Mouse (Mus musculus): ENCODE data around the gene Frmd4b. TPM values are rescaled to one million over a fixed set of nuclear protein-coding genes. Genes with fewer than 3 reads are reported as not detected.

The Frmd4b gene
- polyA plus RNA-seq, 1 experiment from 2014 or later = 38.2 TPM

DNA sequence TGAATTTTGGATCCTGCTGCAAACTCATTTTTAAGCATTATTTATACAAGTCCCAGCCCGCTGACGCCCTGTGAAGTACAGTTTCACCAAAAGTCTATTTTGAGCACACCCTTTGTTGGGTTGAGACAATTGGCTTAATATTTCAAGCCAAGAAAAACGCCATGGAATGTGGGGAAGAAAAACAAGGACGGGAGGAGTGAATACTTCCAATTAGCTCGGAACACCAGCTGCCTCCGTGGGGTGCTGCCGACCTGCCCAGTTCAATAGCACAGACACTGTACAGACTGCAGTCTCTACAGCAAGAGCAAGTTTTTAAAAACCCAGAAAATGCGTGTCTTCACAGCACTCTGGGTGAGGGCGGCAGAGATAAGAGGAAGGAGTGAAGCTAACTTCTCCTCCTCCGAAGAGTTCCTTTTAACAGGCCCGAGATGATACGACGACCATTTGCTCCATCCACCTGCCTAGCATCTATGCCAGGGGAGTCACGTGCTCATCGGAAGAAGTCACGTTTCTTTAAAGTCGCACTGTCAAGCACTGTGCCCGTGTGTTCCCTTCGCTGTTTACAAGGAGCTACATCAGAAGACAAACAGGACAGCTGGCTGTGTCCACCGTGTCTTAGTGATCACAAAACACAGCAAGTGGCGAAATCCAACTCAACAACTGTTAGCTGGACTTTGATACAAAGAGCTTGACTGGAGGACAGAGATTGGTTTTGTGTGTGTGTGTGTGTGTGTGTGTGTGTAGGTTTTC, 326.0 kb downstream of the Frmd4b start:
- Histone ChIP-seq H3K4me1 (ENCODE audit: control insufficient read depth, insufficient read depth, low read length) (peaks cover 7% of the 10 kb centered on the region), H3K27ac (ENCODE audit: low read depth, low read length) (no peak overlapping the region), H3K9me3 (replicated peaks; ENCODE audit: control insufficient read depth, low read length) (no peaks in the 10 kb centered on the region), H3K27me3 (replicated peaks; ENCODE audit: control insufficient read depth, insufficient read depth, low read length) (no peaks in the 10 kb centered on the region), H3K36me3 (ENCODE audit: control insufficient read depth, insufficient read depth, low read length) (peaks cover 56% of the 10 kb centered on the region), H3K4me2 (ENCODE audit: low read length) (no peak overlapping the region), H3K4me3 (ENCODE audit: low read depth, low read length) (no peak overlapping the region), H3K9ac (ENCODE audit: low read length) (no peak overlapping the region)
- WGBS = 36% methylated on average over 21 of the region's 21 CpGs
- peak; percentile 52; the same call in 1 of the 2 replicates for ATAC-seq
- DNase-seq (ENCODE audit: low spot score) = peak; percentile 56

DNA sequence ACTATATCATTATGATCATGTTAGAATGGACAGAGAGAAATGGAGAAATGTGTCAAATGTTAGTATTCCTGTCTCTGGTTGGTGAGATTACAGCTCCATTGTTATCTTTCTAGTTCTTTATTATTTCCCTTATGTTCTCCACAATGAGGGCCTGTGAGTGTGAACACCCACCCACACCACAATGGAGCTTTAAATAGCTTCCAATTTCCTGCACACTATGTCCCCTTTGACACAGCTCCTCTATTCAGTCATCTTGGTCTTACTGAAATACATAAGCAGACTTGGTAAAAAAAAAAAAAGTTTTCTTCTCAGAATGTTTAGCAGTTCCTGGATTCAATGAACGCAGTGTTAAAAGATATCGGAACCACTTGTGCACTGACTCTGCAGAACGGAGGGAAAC, 326.7 kb downstream of the Frmd4b start:
- H3K4me1 ChIP-seq (ENCODE audit: control insufficient read depth, insufficient read depth, low read length) = peaks cover 7% of the 10 kb centered on the region
- H3K9me3 ChIP-seq (replicated peaks; ENCODE audit: control insufficient read depth, low read length) = no peaks in the 10 kb centered on the region
- H3K27ac ChIP-seq (ENCODE audit: low read depth, low read length) = no peak overlapping the region
- H3K27me3 ChIP-seq (replicated peaks; ENCODE audit: control insufficient read depth, insufficient read depth, low read length) = no peaks in the 10 kb centered on the region
- no peak overlapping the region for H3K9ac ChIP-seq (ENCODE audit: low read length)
- peak; percentile 27 for DNase-seq (ENCODE audit: low spot score)
- 19% methylated on average over 3 of the region's 3 CpGs for WGBS
- peaks cover 50% of the 10 kb centered on the region for H3K36me3 ChIP-seq (ENCODE audit: control insufficient read depth, insufficient read depth, low read length)
- no peak overlapping the region for H3K4me3 ChIP-seq (ENCODE audit: low read depth, low read length)
- ATAC-seq = no peak
- no peak overlapping the region for H3K4me2 ChIP-seq (ENCODE audit: low read length)

DNA sequence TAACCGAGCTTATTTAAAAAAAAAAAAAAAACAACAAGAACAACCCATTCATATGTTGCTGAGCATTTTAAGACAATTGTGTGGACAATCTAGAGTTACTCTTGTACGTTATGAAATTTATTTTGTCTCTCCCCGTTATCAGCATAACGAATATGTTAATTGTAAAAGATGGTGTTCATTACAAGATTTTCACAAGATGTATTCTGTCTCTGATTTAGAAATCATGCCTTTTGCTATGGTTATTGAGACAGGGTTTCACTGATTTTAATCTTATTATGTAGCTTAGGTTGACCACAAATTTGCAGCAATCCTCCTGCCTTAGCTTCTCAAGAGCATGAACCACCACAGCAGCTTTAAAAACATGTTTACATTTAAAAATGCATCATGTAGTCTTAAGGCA, 327.5 kb downstream of the Frmd4b start:
- ATAC-seq = no peak
- WGBS = 80% methylated on average over 4 of the region's 4 CpGs
- no peak overlapping the region for H3K9ac ChIP-seq (ENCODE audit: low read length)
- peaks cover 41% of the 10 kb centered on the region for H3K36me3 ChIP-seq (ENCODE audit: control insufficient read depth, insufficient read depth, low read length)
- H3K4me3 ChIP-seq (ENCODE audit: low read depth, low read length) = no peak overlapping the region
- H3K27me3 ChIP-seq (replicated peaks; ENCODE audit: control insufficient read depth, insufficient read depth, low read length) = no peaks in the 10 kb centered on the region
- no peak overlapping the region for H3K27ac ChIP-seq (ENCODE audit: low read depth, low read length)
- DNase-seq (ENCODE audit: low spot score) = no peak
- no peaks in the 10 kb centered on the region for H3K9me3 ChIP-seq (replicated peaks; ENCODE audit: control insufficient read depth, low read length)
- H3K4me1 ChIP-seq (ENCODE audit: control insufficient read depth, insufficient read depth, low read length) = peaks cover 7% of the 10 kb centered on the region
- no peak overlapping the region for H3K4me2 ChIP-seq (ENCODE audit: low read length)

DNA sequence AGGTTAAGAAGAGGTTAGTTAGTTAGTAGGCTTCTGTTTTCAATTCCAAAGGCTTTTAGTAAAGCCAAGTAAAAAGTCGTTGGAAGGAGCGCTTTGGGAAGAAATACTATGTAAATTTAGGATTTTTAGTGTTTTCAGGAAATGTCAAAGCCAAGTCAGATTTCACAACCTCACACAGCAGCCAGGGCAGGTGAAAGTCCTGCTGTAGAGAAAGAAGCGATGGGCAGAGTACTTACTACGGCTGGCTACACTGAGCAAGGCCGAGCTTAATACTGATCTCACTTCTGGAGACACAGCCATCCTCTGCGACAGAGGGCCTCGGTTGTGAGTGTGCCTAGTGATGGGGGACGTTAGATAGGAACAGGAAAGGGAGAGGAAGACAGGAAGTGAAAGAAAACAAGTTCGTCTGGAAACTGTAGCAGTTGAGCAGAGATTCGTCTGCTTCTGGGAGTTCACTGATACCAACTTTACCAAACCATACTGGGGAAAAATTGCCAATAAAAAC, 328.0 kb downstream of the Frmd4b start:
- no peak for ATAC-seq
- peaks cover 37% of the 10 kb centered on the region for H3K36me3 ChIP-seq (ENCODE audit: control insufficient read depth, insufficient read depth, low read length)
- 75% methylated on average over 10 of the region's 10 CpGs for WGBS
- no peaks in the 10 kb centered on the region for H3K27me3 ChIP-seq (replicated peaks; ENCODE audit: control insufficient read depth, insufficient read depth, low read length)
- no peak overlapping the region for H3K4me2 ChIP-seq (ENCODE audit: low read length)
- H3K4me1 ChIP-seq (ENCODE audit: control insufficient read depth, insufficient read depth, low read length) = peaks cover 7% of the 10 kb centered on the region
- H3K27ac ChIP-seq (ENCODE audit: low read depth, low read length) = no peak overlapping the region
- no peaks in the 10 kb centered on the region for H3K9me3 ChIP-seq (replicated peaks; ENCODE audit: control insufficient read depth, low read length)
- no peak for DNase-seq (ENCODE audit: low spot score)
- no peak overlapping the region for H3K4me3 ChIP-seq (ENCODE audit: low read depth, low read length)
- no peak overlapping the region for H3K9ac ChIP-seq (ENCODE audit: low read length)

DNA sequence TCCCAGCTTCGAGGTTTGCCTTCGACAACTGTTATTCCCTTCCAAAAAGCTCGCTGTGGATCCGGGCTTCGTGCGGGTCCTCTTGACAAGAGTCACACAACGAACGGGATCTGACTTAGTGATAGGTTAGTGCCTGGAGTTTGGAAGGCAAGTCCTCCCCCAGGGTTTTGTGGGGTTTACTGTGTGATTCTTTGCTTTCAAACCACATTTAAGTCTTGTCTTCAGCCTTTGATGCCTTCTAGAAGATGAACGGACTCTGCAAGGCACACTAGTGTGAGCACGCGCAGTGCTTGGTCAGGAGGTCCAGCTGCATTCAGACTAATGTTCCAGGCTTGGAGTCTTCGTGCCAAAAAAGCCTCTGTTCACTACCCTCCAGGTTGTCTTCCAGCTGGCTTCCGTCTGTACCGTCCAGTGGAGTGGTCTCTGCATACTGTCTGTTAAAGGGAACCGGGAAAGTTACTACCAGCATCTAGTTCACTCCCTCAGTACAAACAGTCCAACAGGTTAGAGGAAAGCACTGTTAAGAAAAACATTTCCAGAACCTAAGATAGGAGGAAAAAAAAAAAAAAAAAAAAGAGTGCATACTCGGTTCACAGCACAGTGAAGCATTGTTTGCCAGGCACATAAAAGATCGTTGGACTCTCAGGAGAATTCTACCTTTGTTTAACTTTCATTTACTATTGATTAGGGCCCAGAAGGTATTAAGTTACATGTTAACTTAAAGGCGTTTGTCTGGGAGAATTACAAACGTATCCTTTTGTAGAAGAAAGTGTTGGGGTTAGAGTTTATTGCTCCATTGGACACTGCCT, 329.1 kb downstream of the Frmd4b start:
- Histone ChIP-seq H3K4me2 (ENCODE audit: low read length) (no peak overlapping the region), H3K36me3 (ENCODE audit: control insufficient read depth, insufficient read depth, low read length) (peaks cover 29% of the 10 kb centered on the region), H3K9ac (ENCODE audit: low read length) (no peak overlapping the region), H3K27me3 (replicated peaks; ENCODE audit: control insufficient read depth, insufficient read depth, low read length) (no peaks in the 10 kb centered on the region), H3K4me1 (ENCODE audit: control insufficient read depth, insufficient read depth, low read length) (peaks cover 7% of the 10 kb centered on the region), H3K9me3 (replicated peaks; ENCODE audit: control insufficient read depth, low read length) (no peaks in the 10 kb centered on the region), H3K27ac (ENCODE audit: low read depth, low read length) (no peak overlapping the region), H3K4me3 (ENCODE audit: low read depth, low read length) (no peak overlapping the region)
- no peak for ATAC-seq
- DNase-seq (ENCODE audit: low spot score) = no peak
- WGBS = 80% methylated on average over 19 of the region's 19 CpGs

DNA sequence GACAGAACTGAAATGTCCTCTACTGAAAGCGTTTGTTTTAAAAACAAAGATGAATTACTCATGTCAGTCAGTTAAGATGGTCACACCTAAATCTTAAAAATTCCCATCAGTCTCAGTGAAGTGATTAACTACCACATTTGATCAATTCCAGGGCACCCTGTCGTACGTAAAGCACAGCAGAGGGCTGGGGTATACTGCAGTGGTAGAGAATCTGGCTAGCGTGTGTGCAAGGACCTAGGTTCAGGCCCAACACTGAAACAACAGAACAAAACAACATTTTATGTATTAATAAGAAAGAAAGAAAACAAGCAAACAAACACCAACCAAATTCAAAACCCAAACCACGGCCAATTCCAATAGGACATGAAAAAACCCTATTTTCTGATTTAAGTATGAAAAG, 331.0 kb downstream of the Frmd4b start:
- no peak for DNase-seq (ENCODE audit: low spot score)
- Histone ChIP-seq H3K4me1 (ENCODE audit: control insufficient read depth, insufficient read depth, low read length) (peaks cover 3% of the 10 kb centered on the region), H3K4me3 (ENCODE audit: low read depth, low read length) (no peak overlapping the region), H3K27ac (ENCODE audit: low read depth, low read length) (no peak overlapping the region), H3K4me2 (ENCODE audit: low read length) (no peak overlapping the region), H3K9me3 (replicated peaks; ENCODE audit: control insufficient read depth, low read length) (no peaks in the 10 kb centered on the region), H3K27me3 (replicated peaks; ENCODE audit: control insufficient read depth, insufficient read depth, low read length) (no peaks in the 10 kb centered on the region), H3K36me3 (ENCODE audit: control insufficient read depth, insufficient read depth, low read length) (peaks cover 14% of the 10 kb centered on the region), H3K9ac (ENCODE audit: low read length) (no peak overlapping the region)
- WGBS = 93% methylated on average over 5 of the region's 5 CpGs
- no peak for ATAC-seq

DNA sequence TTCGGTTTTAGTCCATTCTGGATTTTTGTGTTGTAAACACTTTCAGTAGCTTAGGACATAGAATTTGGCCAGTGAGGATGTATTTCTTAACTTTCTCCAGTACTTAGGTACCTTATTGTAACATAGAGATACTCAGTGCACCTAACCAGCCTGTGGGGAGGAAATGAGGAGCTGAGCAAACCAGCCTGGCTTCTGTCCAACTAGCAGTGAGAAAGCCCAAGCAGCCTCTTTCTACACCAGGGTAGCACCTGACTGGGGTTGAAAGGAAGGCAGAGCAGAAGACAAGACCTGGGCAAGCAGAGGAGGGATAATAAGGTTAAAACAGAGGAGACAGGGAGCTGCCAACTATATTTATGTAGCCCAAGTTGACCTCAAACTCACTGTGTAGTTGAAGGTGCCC, 333.7 kb downstream of the Frmd4b start:
- DNase-seq (ENCODE audit: low spot score) = no peak
- ATAC-seq = no peak

DNA sequence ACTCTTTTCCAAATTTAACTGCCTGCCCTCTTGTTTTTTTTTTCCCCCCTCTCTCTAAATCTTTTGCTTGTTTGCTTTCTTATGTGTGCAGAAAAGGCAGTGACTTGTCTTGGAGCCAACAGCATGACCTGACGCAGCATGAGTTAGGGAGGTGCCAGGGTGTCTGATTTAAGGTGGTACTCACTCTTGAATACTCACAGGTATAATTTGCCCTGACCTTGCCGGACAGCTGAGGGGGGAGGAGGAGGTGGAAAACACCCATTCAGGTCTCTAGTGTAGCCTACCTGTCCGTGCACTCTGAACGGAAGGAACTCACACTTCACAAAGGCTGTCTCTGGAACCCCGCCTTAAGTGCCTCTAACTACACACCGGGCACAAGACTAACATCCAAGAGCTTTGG, 338.5 kb downstream of the Frmd4b start:
- no peaks in the 10 kb centered on the region for H3K36me3 ChIP-seq (ENCODE audit: control insufficient read depth, insufficient read depth, low read length)
- no peak overlapping the region for H3K27ac ChIP-seq (ENCODE audit: low read depth, low read length)
- H3K9me3 ChIP-seq (replicated peaks; ENCODE audit: control insufficient read depth, low read length) = no peaks in the 10 kb centered on the region
- peaks cover 12% of the 10 kb centered on the region for H3K4me1 ChIP-seq (ENCODE audit: control insufficient read depth, insufficient read depth, low read length)
- 40% methylated on average over 6 of the region's 6 CpGs for WGBS
- H3K4me2 ChIP-seq (ENCODE audit: low read length) = no peak overlapping the region
- H3K27me3 ChIP-seq (replicated peaks; ENCODE audit: control insufficient read depth, insufficient read depth, low read length) = no peaks in the 10 kb centered on the region
- H3K4me3 ChIP-seq (ENCODE audit: low read depth, low read length) = no peak overlapping the region
- DNase-seq (ENCODE audit: low spot score) = no peak
- ATAC-seq = no peak
- H3K9ac ChIP-seq (ENCODE audit: low read length) = no peak overlapping the region

More for the DNA sequence above, 333.7 kb downstream of the Frmd4b start:
- no peaks in the 10 kb centered on the region for H3K27me3 ChIP-seq (replicated peaks; ENCODE audit: control insufficient read depth, insufficient read depth, low read length)
- H3K4me1 ChIP-seq (ENCODE audit: control insufficient read depth, insufficient read depth, low read length) = peaks cover under 1% of the 10 kb centered on the region
- no peak overlapping the region for H3K27ac ChIP-seq (ENCODE audit: low read depth, low read length)
- H3K36me3 ChIP-seq (ENCODE audit: control insufficient read depth, insufficient read depth, low read length) = peaks cover 11% of the 10 kb centered on the region
- H3K9ac ChIP-seq (ENCODE audit: low read length) = no peak overlapping the region
- 93% methylated on average over 1 of the region's 1 CpGs for WGBS
- H3K4me3 ChIP-seq (ENCODE audit: low read depth, low read length) = no peak overlapping the region
- H3K4me2 ChIP-seq (ENCODE audit: low read length) = no peak overlapping the region
- no peaks in the 10 kb centered on the region for H3K9me3 ChIP-seq (replicated peaks; ENCODE audit: control insufficient read depth, low read length)
